Mouse (Mus musculus) small intestine, adult 2 months (tissue): ENCODE results near the gene Fam160b1.

Experiments
- CTCF ChIP-seq: fragments of 200-500 bp; IDR thresholded peaks from 2 replicates; pipeline ENCODE4 v1.5.1; 2012; ENCODE audit warnings: low read depth, mild to moderate bottlenecking, control low read depth, inconsistent platforms, low read length, moderate library complexity, mixed read lengths; ENCODE audit not compliant: insufficient replicate concordance, insufficient read length; ENCODE audit errors: extremely low read depth
- POLR2A ChIP-seq: fragments of 200-500 bp; IDR thresholded peaks from 2 replicates; pipeline ENCODE4 v1.6.1; 2012; ENCODE audit warnings: low read depth, mild to moderate bottlenecking, control low read depth, inconsistent platforms, low read length, moderate library complexity

- TF ChIP-seq CTCF (no peak), POLR2A (no peak)
Measured at GRCm38 (mm10) chr19:57322491-57322890, 38.0 kb upstream of the Fam160b1 start.
